Mouse (Mus musculus) heart, embryonic 11.5 days (tissue): ENCODE data around the gene Ehd1. TPM values are rescaled to one million over a fixed set of nuclear protein-coding genes. Genes with fewer than 3 reads are reported as not detected.

Experiments used
- ATAC-seq: fragments of 200-750 bp; cut with Nextera tagmentation; replicated peaks from 2 replicates; pipeline ENCODE4 v1.8.0; 2017; ENCODE audit warnings: moderate library complexity; ENCODE audit not compliant: insufficient number of reproducible peaks, low FRiP score, low TSS enrichment
- H3K27ac ChIP-seq: fragments of 300-500 bp; sonication (generic); 2 replicates; pipeline ENCODE4 v1.5.1; 2014; ENCODE audit warnings: mild to moderate bottlenecking, low read depth, low read length
- H3K27me3 ChIP-seq: fragments of 300-500 bp; sonication (generic); 2 replicates; pipeline ENCODE4 v1.6.1; 2014; ENCODE audit warnings: mild to moderate bottlenecking, low read length, mixed read lengths; ENCODE audit not compliant: control insufficient read depth, insufficient read depth
- H3K36me3 ChIP-seq: fragments of 300-500 bp; sonication (generic); 2 replicates; pipeline ENCODE4 v1.6.1; 2014; ENCODE audit warnings: mild to moderate bottlenecking, low read length, moderate library complexity, mixed read lengths; ENCODE audit not compliant: control insufficient read depth, insufficient read depth
- H3K4me1 ChIP-seq: fragments of 300-500 bp; sonication (generic); 2 replicates; pipeline ENCODE4 v1.6.1; 2014; ENCODE audit warnings: low read length; ENCODE audit not compliant: control insufficient read depth, insufficient read depth
- H3K4me2 ChIP-seq: fragments of 300-500 bp; sonication (generic); 2 replicates; pipeline ENCODE4 v1.6.1; 2014; ENCODE audit warnings: mild to moderate bottlenecking, moderate library complexity
- H3K4me3 ChIP-seq: fragments of 300-500 bp; sonication (generic); 2 replicates; pipeline ENCODE4 v1.5.1; 2014; ENCODE audit warnings: low read depth, low read length
- H3K9ac ChIP-seq: fragments of 300-500 bp; sonication (generic); 2 replicates; pipeline ENCODE4 v1.6.1; 2014; ENCODE audit warnings: mild to moderate bottlenecking, low read depth, low read length, moderate library complexity
- H3K9me3 ChIP-seq: fragments of 300-500 bp; sonication (generic); replicated peaks from 2 replicates; pipeline ENCODE4 v1.6.1; 2016; ENCODE audit warnings: low read length; ENCODE audit not compliant: control insufficient read depth
- WGBS: fragments of 180-500 bp; shearing (Covaris S2); extraction: QIAGEN DNeasy Blood & Tissue Kit; methylation state at CpG from one replicate; pipeline ENCODE4 v1.1.7; 2014; ENCODE audit not compliant: insufficient replicate concordance; 5-methylcytosine and 5-hydroxymethylcytosine counted together
- polyA plus RNA-seq: library from polyadenylated mRNA; unstranded; fragments of >200 nt; fragmentation: Nextera tagmentation; extraction: Ambion mirVana; gene quantifications from 2 replicates; pipeline ENCODE4 v1.2.1, GENCODE M21; 2014

Ehd1 gene
- polyA plus RNA-seq, 1 experiment from 2014 or later: 70.0 TPM

- H3K9me3 ChIP-seq: no peaks in the 10 kb centered on the region
- H3K27ac ChIP-seq: no peak overlapping the region
- no peaks in the 10 kb centered on the region for H3K27me3 ChIP-seq
- H3K9ac ChIP-seq: no peak overlapping the region
- WGBS: 79% methylated on average over 8 of the region's 8 CpGs
- H3K36me3 ChIP-seq: peaks cover 13% of the 10 kb centered on the region
- no peak overlapping the region for H3K4me2 ChIP-seq
- H3K4me3 ChIP-seq: no peak overlapping the region
- H3K4me1 ChIP-seq: no peaks in the 10 kb centered on the region
- ATAC-seq: no peak
Measured at GRCm38 (mm10) chr19:6314513-6314912, 38.0 kb downstream of the Ehd1 start.

GRCm38 (mm10) chr19:6315573-6315972, 39.0 kb downstream of the Ehd1 start:
- H3K36me3 ChIP-seq: peaks cover 10% of the 10 kb centered on the region
- no peak for ATAC-seq
- no peak overlapping the region for H3K9ac ChIP-seq
- H3K27ac ChIP-seq: no peak overlapping the region
- H3K4me1 ChIP-seq: no peaks in the 10 kb centered on the region
- H3K4me3 ChIP-seq: no peak overlapping the region
- 76% methylated on average over 14 of the region's 14 CpGs for WGBS
- H3K27me3 ChIP-seq: no peaks in the 10 kb centered on the region
- H3K9me3 ChIP-seq: no peaks in the 10 kb centered on the region
- H3K4me2 ChIP-seq: no peak overlapping the region

GRCm38 (mm10) chr19:6318145-6318544, 41.6 kb downstream of the Ehd1 start:
- Histone ChIP-seq H3K27me3 (no peaks in the 10 kb centered on the region), H3K4me3 (no peak overlapping the region), H3K4me2 (no peak overlapping the region), H3K27ac (no peak overlapping the region), H3K9me3 (no peaks in the 10 kb centered on the region), H3K4me1 (peaks cover 16% of the 10 kb centered on the region), H3K9ac (no peak overlapping the region), H3K36me3 (peaks cover 6% of the 10 kb centered on the region)
- no peak for ATAC-seq
- 90% methylated on average over 12 of the region's 12 CpGs for WGBS

GRCm38 (mm10) chr19:6321358-6321757, 44.8 kb downstream of the Ehd1 start:
- ATAC-seq: no peak
- Histone ChIP-seq H3K9ac (0 out of 2 replicates have a peak overlapping the region, but pooled peaks have one; percentile 22), H3K36me3 (peaks cover 4% of the 10 kb centered on the region; the same call in 1 of the 2 replicates), H3K27me3 (no peaks in the 10 kb centered on the region), H3K9me3 (no peaks in the 10 kb centered on the region), H3K27ac (peak overlapping the region; percentile 22; the same call in 1 of the 2 replicates), H3K4me2 (peak overlapping the region; percentile 6; the same call in 1 of the 2 replicates), H3K4me3 (no peak overlapping the region), H3K4me1 (peaks cover 16% of the 10 kb centered on the region)
- WGBS: 46% methylated on average over 8 of the region's 8 CpGs

GRCm38 (mm10) chr19:6321786-6322621, 45.5 kb downstream of the Ehd1 start:
- H3K27ac ChIP-seq: no peak overlapping the region
- ATAC-seq: no peak
- no peaks in the 10 kb centered on the region for H3K27me3 ChIP-seq
- H3K36me3 ChIP-seq: peaks cover 4% of the 10 kb centered on the region; the same call in 1 of the 2 replicates
- H3K9ac ChIP-seq: no peak overlapping the region; the same call in 1 of the 2 replicates
- 0 out of 2 replicates have a peak overlapping the region, but pooled peaks have one; percentile 6 for H3K4me2 ChIP-seq
- no peak overlapping the region for H3K4me3 ChIP-seq
- WGBS: 74% methylated on average over 33 of the region's 33 CpGs
- H3K9me3 ChIP-seq: no peaks in the 10 kb centered on the region
- peaks cover 16% of the 10 kb centered on the region for H3K4me1 ChIP-seq

GRCm38 (mm10) chr19:6324751-6325150, 48.2 kb downstream of the Ehd1 start:
- Histone ChIP-seq H3K36me3 (no peaks in the 10 kb centered on the region), H3K4me3 (no peak overlapping the region), H3K4me2 (no peak overlapping the region), H3K27ac (no peak overlapping the region), H3K9me3 (no peaks in the 10 kb centered on the region), H3K9ac (no peak overlapping the region), H3K4me1 (peaks cover 16% of the 10 kb centered on the region), H3K27me3 (no peaks in the 10 kb centered on the region)
- 78% methylated on average over 9 of the region's 9 CpGs for WGBS
- no peak for ATAC-seq

GRCm38 (mm10) chr19:6331178-6331577, 54.7 kb downstream of the Ehd1 start:
- H3K9ac ChIP-seq: peak overlapping the region; percentile 2; the same call in 1 of the 2 replicates
- no peaks in the 10 kb centered on the region for H3K36me3 ChIP-seq
- no peak for ATAC-seq
- H3K4me3 ChIP-seq: no peak overlapping the region
- 47% methylated on average over 5 of the region's 5 CpGs for WGBS
- no peaks in the 10 kb centered on the region for H3K27me3 ChIP-seq
- H3K9me3 ChIP-seq: no peaks in the 10 kb centered on the region
- H3K4me2 ChIP-seq: peak overlapping the region; percentile 31
- H3K4me1 ChIP-seq: peaks cover 6% of the 10 kb centered on the region
- no peak overlapping the region for H3K27ac ChIP-seq

GRCm38 (mm10) chr19:6331719-6332516, 55.4 kb downstream of the Ehd1 start:
- Histone ChIP-seq H3K9ac (peak overlapping the region; percentile 43; the same call in 1 of the 2 replicates), H3K27me3 (no peaks in the 10 kb centered on the region), H3K4me3 (no peak overlapping the region), H3K4me2 (peak overlapping the region; percentile 31), H3K27ac (no peak overlapping the region), H3K9me3 (no peaks in the 10 kb centered on the region), H3K36me3 (no peaks in the 10 kb centered on the region; the same call in 1 of the 2 replicates), H3K4me1 (peaks cover 14% of the 10 kb centered on the region)
- no peak for ATAC-seq
- 22% methylated on average over 13 of the region's 13 CpGs for WGBS
